Mouse (Mus musculus): ENCODE data around the gene Gm10073.

DNA sequence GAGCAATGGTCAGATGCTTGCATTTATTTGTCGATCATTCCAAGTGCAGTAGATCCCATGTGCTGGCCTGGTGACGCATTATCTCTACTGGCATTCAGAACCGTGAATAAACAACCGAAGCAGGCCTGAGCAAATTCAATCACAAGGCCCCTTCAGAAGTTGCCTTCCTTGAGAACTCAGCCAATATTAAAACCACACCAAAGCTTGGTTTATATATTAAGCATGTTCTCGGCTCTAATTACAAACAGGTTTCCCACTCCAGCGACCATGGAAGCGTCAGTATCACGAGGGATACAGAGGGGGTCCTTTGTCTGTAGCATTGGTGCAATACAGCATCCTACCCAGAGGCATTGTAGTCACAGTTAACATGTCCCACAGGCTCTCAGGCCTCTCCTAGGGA, 30.2 kb downstream of the Gm10073 start:
- no peak for TF ChIP-seq ZNF384 (IDR thresholded peaks at IDR 0.05; ENCODE audit: low read depth, low read length)
- TF ChIP-seq CHD2 (IDR thresholded peaks at IDR 0.05; ENCODE audit: low read depth, low read length), result no peak
- TF ChIP-seq HCFC1 (IDR thresholded peaks at IDR 0.05; ENCODE audit: borderline replicate concordance, insufficient read depth, low read length), result no peak
- no peak for TF ChIP-seq MAFK (IDR thresholded peaks at IDR 0.05; ENCODE audit: insufficient read depth, low read depth, low read length)
- no peak for TF ChIP-seq ZC3H11A (IDR thresholded peaks at IDR 0.05; ENCODE audit: borderline replicate concordance, low read depth, low read length)

Data from ES-E14 (cell line).